Mouse (Mus musculus) liver, postnatal 0 days (tissue): ENCODE data around the gene Epn2.

Experiments used
- CTCF ChIP-seq: sonication (generic); IDR thresholded peaks from 2 replicates; pipeline ENCODE4 v1.5.1; 2016; ENCODE audit warnings: antibody characterized with exemption, low read depth
- EP300 ChIP-seq: IDR thresholded peaks from 2 replicates; pipeline ENCODE4 v1.6.1; 2016; ENCODE audit warnings: antibody characterized with exemption, low read depth, mild to moderate bottlenecking

- no peak for TF ChIP-seq EP300
- no peak for TF ChIP-seq CTCF
Observed at GRCm38 (mm10) chr11:61535530-61535929, 44.0 kb downstream of the Epn2 start.
